Mouse (Mus musculus) olfactory bulb, adult 2 months (tissue): Measurements from ENCODE around the gene Fam117a.

Experiments used
- CTCF ChIP-seq: fragments of 200-500 bp; IDR thresholded peaks from 2 replicates; pipeline ENCODE4 v1.5.1; 2012; ENCODE audit warnings: low read depth, mild to moderate bottlenecking, low read length, moderate library complexity; ENCODE audit not compliant: insufficient read depth
- POLR2A ChIP-seq: fragments of 200-500 bp; IDR thresholded peaks from 2 replicates; pipeline ENCODE4 v1.6.1; 2012; ENCODE audit warnings: mild to moderate bottlenecking, low read depth, low read length, moderate library complexity; ENCODE audit not compliant: insufficient read depth

DNA sequence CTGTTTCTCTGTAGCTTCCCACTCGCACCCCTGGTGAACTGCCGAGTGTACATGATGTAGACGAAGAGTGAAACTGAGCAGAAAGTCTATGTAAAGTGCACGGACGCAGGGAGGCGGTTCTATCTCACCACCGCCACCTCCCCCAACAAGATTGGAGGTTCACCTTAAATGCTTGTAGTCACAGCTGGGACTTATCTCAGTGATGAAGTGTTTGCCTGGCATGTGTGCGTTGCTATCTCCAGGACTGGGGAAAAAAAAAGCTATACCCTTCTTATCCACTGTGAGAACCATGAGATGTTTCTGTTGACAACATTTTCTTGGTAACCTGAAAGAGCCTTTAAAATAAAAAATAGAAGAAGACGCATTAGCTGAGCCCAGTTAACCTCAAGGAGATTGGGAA is 18.7 kb upstream of the Fam117a start:
- TF ChIP-seq CTCF (no peak), POLR2A (no peak)
